Mouse (Mus musculus): Measurements from ENCODE around the gene Phkg1. TPM values are rescaled to one million over a fixed set of nuclear protein-coding genes. Genes with fewer than 3 reads are reported as not detected.
"Not testable (repeated sequence)": the region's sequence is repeated elsewhere in the genome, so short reads cannot be mapped to it uniquely, and the experiment has no call there.

Gene Phkg1
- 1.00 and 2.4 TPM in 2 replicates for polyA plus RNA-seq (2014; fragmentation: Nextera tagmentation; extraction: Ambion mirVana)

GRCm38 (mm10) chr5:129898449-129898848 is at the start of gene Phkg1:
TSS of gene Phkg1 (minus strand) at chr5:129898549.
- Histone ChIP-seq H3K4me1 (ENCODE audit: control insufficient read depth in 2 of 2, insufficient read depth in 2 of 2, low read length in 2 of 2) (peaks cover 0 to 6% of the 10 kb centered on the region in 2 experiments; a peak in 1 of 4 replicates), H3K27ac (replicated peaks in 1 of 2; ENCODE audit: control insufficient read depth in 1 of 2, insufficient read depth in 1 of 2, low read depth in 2 of 2, low read length in 2 of 2) (no peak within 1 kb of the TSS), H3K4me3 (ENCODE audit: control insufficient read depth in 1 of 2, insufficient read depth in 1 of 2, low read depth in 1 of 2, low read length in 2 of 2) (no peak within 1 kb of the TSS), H3K4me2 (ENCODE audit: low read length) (no peak within 1 kb of the TSS), H3K36me3 (ENCODE audit: control insufficient read depth, insufficient read depth, low read length) (peaks cover 9% of the 10 kb centered on the region), H3K27me3 (ENCODE audit: control insufficient read depth, insufficient read depth, low read length) (no peaks in the 10 kb centered on the region), H3K9ac (ENCODE audit: low read length) (no peak within 1 kb of the TSS), H3K9me3 (ENCODE audit: control insufficient read depth, low read length) (no peaks in the 10 kb centered on the region)
- no peak for ATAC-seq (ENCODE audit: insufficient number of reproducible peaks, insufficient read depth, low FRiP score, low read depth)
- 100% methylated on average over 1 of the region's 1 CpGs for WGBS

GRCm38 (mm10) chr5:129947528-129948033 is 49.2 kb upstream of the Phkg1 start:
- Histone ChIP-seq H3K4me2 (ENCODE audit: low read length) (no peak overlapping the region), H3K27ac (replicated peaks in 1 of 2; ENCODE audit: control insufficient read depth in 1 of 2, insufficient read depth in 1 of 2, low read depth in 2 of 2, low read length in 2 of 2) (no peak overlapping the region), H3K27me3 (ENCODE audit: control insufficient read depth, insufficient read depth, low read length) (no peaks in the 10 kb centered on the region), H3K4me3 (ENCODE audit: control insufficient read depth in 1 of 2, insufficient read depth in 1 of 2, low read depth in 1 of 2, low read length in 2 of 2) (no peak overlapping the region), H3K9ac (ENCODE audit: low read length) (no peak overlapping the region), H3K9me3 (ENCODE audit: control insufficient read depth, low read length) (no peaks in the 10 kb centered on the region), H3K36me3 (ENCODE audit: control insufficient read depth, insufficient read depth, low read length) (no peaks in the 10 kb centered on the region; the same call in 1 of the 2 replicates), H3K4me1 (ENCODE audit: control insufficient read depth in 2 of 2, insufficient read depth in 2 of 2, low read length in 2 of 2) (0 out of 4 replicates have a peak, but pooled peaks cover 0 to 7% of the 10 kb centered on the region in 2 experiments)
- WGBS = 69% methylated on average over 2 of the region's 2 CpGs
- ATAC-seq (ENCODE audit: insufficient number of reproducible peaks, insufficient read depth, low FRiP score, low read depth) = no peak

- Histone ChIP-seq H3K9me3 (ENCODE audit: control insufficient read depth, low read length) (no peaks in the 10 kb centered on the region), H3K4me1 (ENCODE audit: control insufficient read depth in 2 of 2, insufficient read depth in 2 of 2, low read length in 2 of 2) (0 out of 4 replicates have a peak, but pooled peaks cover 0 to 7% of the 10 kb centered on the region in 2 experiments), H3K27ac (replicated peaks in 1 of 2; ENCODE audit: control insufficient read depth in 1 of 2, insufficient read depth in 1 of 2, low read depth in 2 of 2, low read length in 2 of 2) (no peak overlapping the region), H3K27me3 (ENCODE audit: control insufficient read depth, insufficient read depth, low read length) (no peaks in the 10 kb centered on the region), H3K9ac (ENCODE audit: low read length) (no peak overlapping the region), H3K4me3 (ENCODE audit: control insufficient read depth in 1 of 2, insufficient read depth in 1 of 2, low read depth in 1 of 2, low read length in 2 of 2) (no peak overlapping the region; a peak in 1 of 4 replicates), H3K4me2 (ENCODE audit: low read length) (peak overlapping the region; percentile 90; the same call in 1 of the 2 replicates), H3K36me3 (ENCODE audit: control insufficient read depth, insufficient read depth, low read length) (no peaks in the 10 kb centered on the region; the same call in 1 of the 2 replicates)
- no peak for ATAC-seq (ENCODE audit: insufficient number of reproducible peaks, insufficient read depth, low FRiP score, low read depth)
- 50% methylated on average over 1 of the region's 1 CpGs for WGBS
Observed at GRCm38 (mm10) chr5:129943402-129943801, 45.1 kb upstream of the Phkg1 start.

- WGBS = 2% methylated on average over 29 of the region's 82 CpGs
- peak overlapping the region; percentile 90 for H3K4me2 ChIP-seq (ENCODE audit: low read length)
- peak; percentile 23 for ATAC-seq (ENCODE audit: insufficient number of reproducible peaks, insufficient read depth, low FRiP score, low read depth)
- not testable (repeated sequence) for H3K27me3 ChIP-seq (ENCODE audit: control insufficient read depth, insufficient read depth, low read length); H3K36me3 ChIP-seq (ENCODE audit: control insufficient read depth, insufficient read depth, low read length); H3K4me1 ChIP-seq (ENCODE audit: control insufficient read depth in 2 of 2, insufficient read depth in 2 of 2, low read length in 2 of 2); H3K9me3 ChIP-seq (ENCODE audit: control insufficient read depth, low read length)
- peak overlapping the region; percentile 89 for H3K9ac ChIP-seq (ENCODE audit: low read length)
- H3K27ac ChIP-seq (replicated peaks in 1 of 2; ENCODE audit: control insufficient read depth in 1 of 2, insufficient read depth in 1 of 2, low read depth in 2 of 2, low read length in 2 of 2) = peak overlapping the region; percentile 21 to 75; a peak in 3 of 4 replicates
- peak overlapping the region; percentile 76 to 84 for H3K4me3 ChIP-seq (ENCODE audit: control insufficient read depth in 1 of 2, insufficient read depth in 1 of 2, low read depth in 1 of 2, low read length in 2 of 2)
Observed at GRCm38 (mm10) chr5:129942073-129942939, 44.0 kb upstream of the Phkg1 start.

- ATAC-seq (ENCODE audit: insufficient number of reproducible peaks, insufficient read depth, low FRiP score, low read depth) = peak; percentile 96
- Histone ChIP-seq H3K4me3 (ENCODE audit: control insufficient read depth in 1 of 2, insufficient read depth in 1 of 2, low read depth in 1 of 2, low read length in 2 of 2) (peak within 1 kb of the TSS; percentile 76 to 84), H3K4me1 (ENCODE audit: control insufficient read depth in 2 of 2, insufficient read depth in 2 of 2, low read length in 2 of 2) (0 out of 4 replicates have a peak, but pooled peaks cover 0 to 7% of the 10 kb centered on the region in 2 experiments), H3K9me3 (ENCODE audit: control insufficient read depth, low read length) (no peaks in the 10 kb centered on the region), H3K36me3 (ENCODE audit: control insufficient read depth, insufficient read depth, low read length) (no peaks in the 10 kb centered on the region; the same call in 1 of the 2 replicates), H3K27me3 (ENCODE audit: control insufficient read depth, insufficient read depth, low read length) (no peaks in the 10 kb centered on the region), H3K9ac (ENCODE audit: low read length) (peak within 1 kb of the TSS; percentile 89), H3K27ac (replicated peaks in 1 of 2; ENCODE audit: control insufficient read depth in 1 of 2, insufficient read depth in 1 of 2, low read depth in 2 of 2, low read length in 2 of 2) (peak within 1 kb of the TSS; percentile 21 to 75; a peak in 3 of 4 replicates), H3K4me2 (ENCODE audit: low read length) (peak within 1 kb of the TSS; percentile 90)
- WGBS = 1% methylated on average over 52 of the region's 59 CpGs
Observed at GRCm38 (mm10) chr5:129941495-129942045, 43.2 kb upstream of the Phkg1 start, which contains the start of gene Vkorc1l1. TSS of gene Vkorc1l1 (plus strand) at chr5:129941970.

- no peak for ATAC-seq (ENCODE audit: insufficient number of reproducible peaks, insufficient read depth, low FRiP score, low read depth)
- Histone ChIP-seq H3K36me3 (ENCODE audit: control insufficient read depth, insufficient read depth, low read length) (no peaks in the 10 kb centered on the region; the same call in 1 of the 2 replicates), H3K27me3 (ENCODE audit: control insufficient read depth, insufficient read depth, low read length) (no peaks in the 10 kb centered on the region), H3K4me2 (ENCODE audit: low read length) (peak overlapping the region; percentile 64), H3K4me1 (ENCODE audit: control insufficient read depth in 2 of 2, insufficient read depth in 2 of 2, low read length in 2 of 2) (0 out of 4 replicates have a peak, but pooled peaks cover 0 to 7% of the 10 kb centered on the region in 2 experiments), H3K4me3 (ENCODE audit: control insufficient read depth in 1 of 2, insufficient read depth in 1 of 2, low read depth in 1 of 2, low read length in 2 of 2) (peak overlapping the region; percentile 59 to 84), H3K9ac (ENCODE audit: low read length) (no peak overlapping the region), H3K27ac (replicated peaks in 1 of 2; ENCODE audit: control insufficient read depth in 1 of 2, insufficient read depth in 1 of 2, low read depth in 2 of 2, low read length in 2 of 2) (peak overlapping the region in 1 of 2 experiments; percentile 34; a peak in 1 of 4 replicates), H3K9me3 (ENCODE audit: control insufficient read depth, low read length) (no peaks in the 10 kb centered on the region)
- 7% methylated on average over 9 of the region's 9 CpGs for WGBS
Observed at GRCm38 (mm10) chr5:129940736-129941494, 42.6 kb upstream of the Phkg1 start.

GRCm38 (mm10) chr5:129940281-129940680 is 41.9 kb upstream of the Phkg1 start:
- Histone ChIP-seq H3K27ac (replicated peaks in 1 of 2; ENCODE audit: control insufficient read depth in 1 of 2, insufficient read depth in 1 of 2, low read depth in 2 of 2, low read length in 2 of 2) (no peak overlapping the region), H3K4me3 (ENCODE audit: control insufficient read depth in 1 of 2, insufficient read depth in 1 of 2, low read depth in 1 of 2, low read length in 2 of 2) (no peak overlapping the region), H3K9me3 (ENCODE audit: control insufficient read depth, low read length) (no peaks in the 10 kb centered on the region), H3K27me3 (ENCODE audit: control insufficient read depth, insufficient read depth, low read length) (no peaks in the 10 kb centered on the region), H3K36me3 (ENCODE audit: control insufficient read depth, insufficient read depth, low read length) (no peaks in the 10 kb centered on the region; the same call in 1 of the 2 replicates), H3K4me1 (ENCODE audit: control insufficient read depth in 2 of 2, insufficient read depth in 2 of 2, low read length in 2 of 2) (0 out of 4 replicates have a peak, but pooled peaks cover 0 to 7% of the 10 kb centered on the region in 2 experiments), H3K4me2 (ENCODE audit: low read length) (no peak overlapping the region), H3K9ac (ENCODE audit: low read length) (no peak overlapping the region)
- no peak for ATAC-seq (ENCODE audit: insufficient number of reproducible peaks, insufficient read depth, low FRiP score, low read depth)
- 32% methylated on average over 2 of the region's 2 CpGs for WGBS

All from heart, embryonic 14.5 days (tissue).